ENCODE assay signal across 23 mouse cellular contexts in the genomic region with DNA sequence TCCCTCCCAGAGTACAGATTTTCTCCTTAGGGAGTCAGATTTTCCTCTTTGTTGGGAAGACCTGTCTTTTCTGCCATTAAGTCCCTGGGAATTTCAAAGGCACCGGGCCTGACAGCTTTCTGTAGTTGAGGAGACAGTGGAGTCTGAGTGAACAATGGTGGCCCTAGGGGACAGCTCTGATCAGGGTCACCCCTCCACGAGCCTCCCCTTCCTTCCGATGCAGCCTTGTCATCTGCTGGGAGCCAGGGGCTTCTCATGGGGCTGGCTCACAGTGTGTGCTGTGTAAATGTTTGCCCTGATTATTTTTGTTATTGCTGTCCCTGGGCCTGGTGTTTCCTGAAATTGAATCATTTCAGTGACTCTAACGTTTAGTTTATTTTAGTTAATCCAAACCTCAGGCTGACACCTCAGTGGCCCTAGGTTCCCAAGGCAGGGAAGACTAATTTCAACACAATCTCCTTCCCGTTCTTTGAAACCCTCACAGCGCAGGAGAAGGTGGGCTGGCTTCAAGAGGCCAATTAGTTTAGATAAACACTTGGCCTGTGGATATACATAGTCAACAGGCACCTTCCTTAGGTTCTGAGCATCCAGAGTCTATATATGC. TPM values are rescaled to one million over a fixed set of nuclear protein-coding genes. Genes with fewer than 3 reads are reported as not detected.
DNase-seq lines count a peak whose midpoint lies in the region; ATAC-seq and TF ChIP-seq lines count a peak whose summit lies in the region.
"Had no signal": no experiment of that assay in that cellular context is flagged by ENCODE, and none has a peak within 500 bp of the region (broad histone marks: within the 10 kb centered on the region; RNA-seq: fewer than 3 reads in every experiment).

No protein-coding gene starts in this region.

- TF ChIP-seq POLR2A in lung, adult 2 months (IDR thresholded peaks at IDR 0.05; ENCODE audit: borderline replicate concordance, extremely low read depth, low read depth, low read length): no peak

- TF ChIP-seq CTCF in lung, postnatal 0 days (IDR thresholded peaks at IDR 0.05): no peak
- TF ChIP-seq CTCF in lung, adult 2 months (IDR thresholded peaks at IDR 0.05; ENCODE audit: insufficient read depth, low read length): no peak
- no peak for TF ChIP-seq CTCF in stomach, postnatal 0 days (IDR thresholded peaks at IDR 0.05; ENCODE audit: low read depth)

- no peak overlapping the region for H3K9ac ChIP-seq in heart, embryonic 16.5 days (ENCODE audit: low read length)
- no peak overlapping the region for H3K9ac ChIP-seq in lung, postnatal 0 days (replicated peaks; ENCODE audit: low read depth)
- H3K9ac ChIP-seq in stomach, embryonic 16.5 days (ENCODE audit: low read length): no peak overlapping the region
- H3K9ac ChIP-seq in stomach, postnatal 0 days (ENCODE audit: low read length): no peak overlapping the region
- H3K9ac ChIP-seq: forebrain, embryonic 13.5 days; hindbrain, embryonic 14.5 days; liver, embryonic 14.5 days; midbrain, embryonic 12.5 days had no signal

- DNase-seq in heart, postnatal 4 days: no peak
- no peak for DNase-seq in lung, postnatal 0 days (ENCODE audit: low spot score)
- no peak for DNase-seq in lung, adult 2 months
- DNase-seq in stomach, postnatal 0 days (ENCODE audit: low spot score): no peak
- no peak for DNase-seq in cerebellum, postnatal 4 days (ENCODE audit: low spot score in 2 of 2)
- DNase-seq: adrenal gland, postnatal 36 days; B cell, adult 2 months; cerebellum, adult 8-10 months; cerebellum, postnatal 25 days; gastrocnemius, postnatal 10 days; kidney, postnatal 25 days; liver; right cerebral cortex, postnatal 4 days; thymus, postnatal 4 days had no signal

- H3K4me3 ChIP-seq in heart, embryonic 16.5 days (ENCODE audit: low read length): no peak overlapping the region
- H3K4me3 ChIP-seq in lung, postnatal 0 days (ENCODE audit: low read depth, low read length): no peak overlapping the region
- H3K4me3 ChIP-seq in lung, adult 2 months (replicated peaks; ENCODE audit: extremely low read depth, low read depth, low read length): no peak overlapping the region
- no peak overlapping the region for H3K4me3 ChIP-seq in stomach, embryonic 16.5 days (replicated peaks; ENCODE audit: low read length)
- H3K4me3 ChIP-seq in stomach, postnatal 0 days (ENCODE audit: low read depth, low read length): no peak overlapping the region
- H3K4me3 ChIP-seq: forebrain, embryonic 13.5 days; midbrain, embryonic 12.5 days had no signal

- H3K27ac ChIP-seq in heart, embryonic 16.5 days (ENCODE audit: low read length): peak overlapping the region; percentile 16; the same call in 1 of the 2 replicates
- no peak overlapping the region for H3K27ac ChIP-seq in lung, postnatal 0 days (ENCODE audit: low read length)
- H3K27ac ChIP-seq in stomach, embryonic 16.5 days (ENCODE audit: low read length): 0 out of 2 replicates have a peak overlapping the region, but pooled peaks have one; percentile 3
- H3K27ac ChIP-seq in stomach, postnatal 0 days (replicated peaks): no peak overlapping the region
- H3K27ac ChIP-seq: forebrain, embryonic 13.5 days; hindbrain, embryonic 14.5 days; liver, embryonic 14.5 days; midbrain, embryonic 12.5 days had no signal

- ATAC-seq in heart, embryonic 16.5 days (replicated peaks; ENCODE audit: extremely low read depth, insufficient read depth, low FRiP score): peak; percentile 70
- peak; percentile 58 for ATAC-seq in lung, postnatal 0 days
- ATAC-seq in stomach, embryonic 16.5 days (ENCODE audit: insufficient read depth, low FRiP score): no peak; the same call in 1 of the 2 replicates
- no peak for ATAC-seq in stomach, postnatal 0 days (ENCODE audit: low FRiP score, low TSS enrichment)
- ATAC-seq: forebrain, embryonic 13.5 days; intestine, postnatal 0 days had no signal

- H3K4me2 ChIP-seq in heart, embryonic 16.5 days (ENCODE audit: low read depth, low read length): no peak overlapping the region
- H3K4me2 ChIP-seq in lung, postnatal 0 days (replicated peaks; ENCODE audit: low read depth, low read length): no peak overlapping the region
- no peak overlapping the region for H3K4me2 ChIP-seq in stomach, embryonic 16.5 days (ENCODE audit: low read depth, low read length)
- H3K4me2 ChIP-seq in stomach, postnatal 0 days (replicated peaks; ENCODE audit: low read depth): no peak overlapping the region
- H3K4me2 ChIP-seq: forebrain, embryonic 13.5 days; hindbrain, embryonic 14.5 days; midbrain, embryonic 12.5 days had no signal

- no peaks in the 10 kb centered on the region for H3K36me3 ChIP-seq in heart, embryonic 16.5 days (ENCODE audit: control insufficient read depth, insufficient read depth)
- no peaks in the 10 kb centered on the region for H3K36me3 ChIP-seq in lung, postnatal 0 days (ENCODE audit: insufficient read depth, low read length)
- no peaks in the 10 kb centered on the region for H3K36me3 ChIP-seq in stomach, embryonic 16.5 days (ENCODE audit: control insufficient read depth, insufficient read depth, low read length)
- no peaks in the 10 kb centered on the region for H3K36me3 ChIP-seq in stomach, postnatal 0 days (ENCODE audit: control insufficient read depth, insufficient read depth, low read length)
- H3K36me3 ChIP-seq: midbrain, embryonic 12.5 days had no signal

- 47% methylated on average over 6 of the region's 6 CpGs for WGBS in heart, embryonic 16.5 days
- 25% methylated on average over 6 of the region's 6 CpGs for WGBS in lung, postnatal 0 days
- 43% methylated on average over 6 of the region's 6 CpGs for WGBS in lung, adult 2 months
- 35% methylated on average over 6 of the region's 6 CpGs for WGBS in stomach, embryonic 16.5 days
- WGBS in stomach, postnatal 0 days: 32% methylated on average over 6 of the region's 6 CpGs

- no peak for TF ChIP-seq EP300 in lung, postnatal 0 days (IDR thresholded peaks at IDR 0.05)
- TF ChIP-seq EP300 in stomach, postnatal 0 days (optimal IDR thresholded peaks at IDR 0.05): no peak

- H3K4me1 ChIP-seq in heart, embryonic 16.5 days (ENCODE audit: control insufficient read depth, insufficient read depth, low read length): no peaks in the 10 kb centered on the region
- 0 out of 2 replicates have a peak, but pooled peaks cover 6% of the 10 kb centered on the region for H3K4me1 ChIP-seq in lung, postnatal 0 days (ENCODE audit: insufficient read depth, low read depth, low read length)
- H3K4me1 ChIP-seq in lung, adult 2 months (ENCODE audit: control insufficient read depth, insufficient read depth, low read length): no peaks in the 10 kb centered on the region; the same call in 1 of the 2 replicates
- peaks cover 3% of the 10 kb centered on the region; the same call in 1 of the 2 replicates for H3K4me1 ChIP-seq in stomach, embryonic 16.5 days (ENCODE audit: control insufficient read depth, insufficient read depth, low read length)
- H3K4me1 ChIP-seq in stomach, postnatal 0 days (replicated peaks; ENCODE audit: control insufficient read depth, insufficient read depth): no peaks in the 10 kb centered on the region
- H3K4me1 ChIP-seq: forebrain, embryonic 13.5 days; midbrain, embryonic 12.5 days had no signal

- H3K27me3 ChIP-seq in heart, embryonic 16.5 days (ENCODE audit: control insufficient read depth, insufficient read depth, low read length): no peaks in the 10 kb centered on the region
- no peaks in the 10 kb centered on the region for H3K27me3 ChIP-seq in lung, postnatal 0 days (replicated peaks; ENCODE audit: insufficient read depth, low read length)
- H3K27me3 ChIP-seq in stomach, embryonic 16.5 days (ENCODE audit: control insufficient read depth, insufficient read depth, low read length): no peaks in the 10 kb centered on the region
- H3K27me3 ChIP-seq in stomach, postnatal 0 days (ENCODE audit: control insufficient read depth, insufficient read depth, low read length): no peaks in the 10 kb centered on the region
- H3K27me3 ChIP-seq: forebrain, embryonic 13.5 days; midbrain, embryonic 12.5 days had no signal

- H3K9me3 ChIP-seq in heart, embryonic 16.5 days (replicated peaks; ENCODE audit: control insufficient read depth, low read length): no peaks in the 10 kb centered on the region
- no peaks in the 10 kb centered on the region for H3K9me3 ChIP-seq in lung, postnatal 0 days (ENCODE audit: low read length)
- no peaks in the 10 kb centered on the region for H3K9me3 ChIP-seq in stomach, embryonic 16.5 days (replicated peaks; ENCODE audit: control insufficient read depth, low read length)
- no peaks in the 10 kb centered on the region for H3K9me3 ChIP-seq in stomach, postnatal 0 days (ENCODE audit: control insufficient read depth, low read length)
- H3K9me3 ChIP-seq: forebrain, embryonic 13.5 days; midbrain, embryonic 12.5 days had no signal

RNA-seq across cellular contexts. Expression of gene Col15a1, which starts 23.8 kb away (rescaled TPM):
- polyA plus RNA-seq in heart, embryonic 16.5 days (2015; fragmentation: Nextera tagmentation; extraction: Ambion mirVana): 13.5 and 15.9 TPM in 2 replicates
- total RNA-seq in heart, postnatal 4 days (2021): 100 to 1,000 TPM; 165 to 183 TPM
- polyA plus RNA-seq in lung, postnatal 0 days (2015; fragmentation: Nextera tagmentation; extraction: Ambion mirVana): 4.9 and 6.0 TPM in 2 replicates
- 18.5 and 24.4 TPM in 2 replicates for polyA plus RNA-seq in lung, adult 2 months (2012; rRNA removed)
- polyA plus RNA-seq in stomach, embryonic 16.5 days (2015; fragmentation: Nextera tagmentation; extraction: Ambion mirVana): 34.0 and 38.3 TPM in 2 replicates
- polyA plus RNA-seq in stomach, postnatal 0 days (2015; fragmentation: Nextera tagmentation; extraction: Ambion mirVana): 25.0 and 28.6 TPM in 2 replicates
- total RNA-seq: hematopoietic stem cell, adult 5-6 weeks; neutrophil, adult 5-6 weeks had no signal

Comparison
In these comparisons a context has a peak if more than half of its experiments do, and no peak if none do; other contexts are left out.
1. H3K27ac ChIP-seq: peak in heart, embryonic 16.5 days (single experiment) and stomach, embryonic 16.5 days (single experiment); none in lung, postnatal 0 days (single experiment) and stomach, postnatal 0 days (single experiment).
2. ATAC-seq: peak in heart, embryonic 16.5 days (single experiment) and lung, postnatal 0 days (single experiment); none in stomach, embryonic 16.5 days (single experiment) and stomach, postnatal 0 days (single experiment).